ENCODE assay signal across 9 mouse cellular contexts in genomic region chr7:3423895-3424294, GRCm38 (mm10). TPM values are rescaled to one million over a fixed set of nuclear protein-coding genes. Genes with fewer than 3 reads are reported as not detected.
DNase-seq lines count a peak whose midpoint lies in the region; ATAC-seq lines count a peak whose summit lies in the region.
"Had no signal": no experiment of that assay in that cellular context is flagged by ENCODE, and none has a peak within 500 bp of the region (broad histone marks: within the 10 kb centered on the region; RNA-seq: fewer than 3 reads in every experiment).

Gene Cacng6, plus strand, starts transcription at chr7:3424195.

- H3K27ac ChIP-seq in kidney, embryonic 15.5 days = no peak within 1 kb of the TSS
- no peak within 1 kb of the TSS for H3K27ac ChIP-seq in forebrain, embryonic 11.5 days (ENCODE audit: low read depth, low read length)
- no peak within 1 kb of the TSS for H3K27ac ChIP-seq in hindbrain, embryonic 15.5 days (replicated peaks)
- no peak within 1 kb of the TSS for H3K27ac ChIP-seq in neural tube, embryonic 13.5 days (replicated peaks)

- H3K4me1 ChIP-seq in kidney, embryonic 15.5 days = peaks cover 14% of the 10 kb centered on the region
- H3K4me1 ChIP-seq in forebrain, embryonic 11.5 days (replicated peaks; ENCODE audit: control insufficient read depth, insufficient read depth, low read length) = peaks cover 8% of the 10 kb centered on the region; the same call in 1 of the 2 replicates
- peaks cover 7% of the 10 kb centered on the region for H3K4me1 ChIP-seq in hindbrain, embryonic 15.5 days (replicated peaks)
- H3K4me1 ChIP-seq in neural tube, embryonic 13.5 days (replicated peaks) = peaks cover 9% of the 10 kb centered on the region

- ATAC-seq in kidney, embryonic 15.5 days (replicated peaks; ENCODE audit: low FRiP score) = no peak
- ATAC-seq in forebrain, embryonic 11.5 days (replicated peaks; ENCODE audit: low FRiP score) = no peak
- no peak for ATAC-seq in hindbrain, embryonic 15.5 days (ENCODE audit: low FRiP score, low read depth)
- no peak for ATAC-seq in neural tube, embryonic 13.5 days (ENCODE audit: low read depth)
- ATAC-seq in megakaryocyte progenitor cell, adult 5-6 weeks (replicated peaks; ENCODE audit: poor library complexity) = no peak

- no peaks in the 10 kb centered on the region for H3K36me3 ChIP-seq in kidney, embryonic 15.5 days
- no peaks in the 10 kb centered on the region for H3K36me3 ChIP-seq in forebrain, embryonic 11.5 days (ENCODE audit: control insufficient read depth, insufficient read depth, low read length)
- H3K36me3 ChIP-seq in hindbrain, embryonic 15.5 days = no peaks in the 10 kb centered on the region
- no peaks in the 10 kb centered on the region for H3K36me3 ChIP-seq in neural tube, embryonic 13.5 days

- peak within 1 kb of the TSS; percentile 58 for H3K4me2 ChIP-seq in kidney, embryonic 15.5 days
- H3K4me2 ChIP-seq in forebrain, embryonic 11.5 days (ENCODE audit: low read depth, low read length, severe bottlenecking) = peak within 1 kb of the TSS; percentile 65
- H3K4me2 ChIP-seq in hindbrain, embryonic 15.5 days = peak within 1 kb of the TSS; percentile 52
- peak within 1 kb of the TSS; percentile 49 for H3K4me2 ChIP-seq in neural tube, embryonic 13.5 days

- H3K4me3 ChIP-seq in kidney, embryonic 15.5 days (replicated peaks) = peak within 1 kb of the TSS; percentile 28
- peak within 1 kb of the TSS; percentile 27 for H3K4me3 ChIP-seq in forebrain, embryonic 11.5 days (ENCODE audit: low read depth, low read length)
- peak within 1 kb of the TSS; percentile 24 for H3K4me3 ChIP-seq in hindbrain, embryonic 15.5 days
- H3K4me3 ChIP-seq in neural tube, embryonic 13.5 days = peak within 1 kb of the TSS; percentile 20

- 33% methylated on average over 4 of the region's 4 CpGs for WGBS in kidney, embryonic 15.5 days
- 34% methylated on average over 4 of the region's 4 CpGs for WGBS in forebrain, embryonic 11.5 days
- 36% methylated on average over 4 of the region's 4 CpGs for WGBS in hindbrain, embryonic 15.5 days
- 31% methylated on average over 4 of the region's 4 CpGs for WGBS in neural tube, embryonic 13.5 days

- no peaks in the 10 kb centered on the region for H3K9me3 ChIP-seq in kidney, embryonic 15.5 days (replicated peaks)
- H3K9me3 ChIP-seq in forebrain, embryonic 11.5 days (ENCODE audit: control insufficient read depth, low read length) = no peaks in the 10 kb centered on the region
- no peaks in the 10 kb centered on the region for H3K9me3 ChIP-seq in hindbrain, embryonic 15.5 days
- no peaks in the 10 kb centered on the region for H3K9me3 ChIP-seq in neural tube, embryonic 13.5 days

- DNase-seq in kidney, postnatal 14 days = no peak
- DNase-seq in forebrain, embryonic 11.5 days (ENCODE audit: low spot score) = no peak
- DNase-seq in embryo, embryonic 11 days = no peak
- DNase-seq in kidney, adult 11 months = no peak
- DNase-seq: layer of hippocampus, postnatal 36 days had no signal

- H3K27me3 ChIP-seq in kidney, embryonic 15.5 days = peaks cover 80% of the 10 kb centered on the region
- peaks cover 14% of the 10 kb centered on the region for H3K27me3 ChIP-seq in forebrain, embryonic 11.5 days (ENCODE audit: control insufficient read depth, insufficient read depth, low read length)
- peaks cover 49% of the 10 kb centered on the region for H3K27me3 ChIP-seq in hindbrain, embryonic 15.5 days
- peaks cover 75% of the 10 kb centered on the region for H3K27me3 ChIP-seq in neural tube, embryonic 13.5 days

- H3K9ac ChIP-seq in kidney, embryonic 15.5 days = no peak within 1 kb of the TSS
- peak within 1 kb of the TSS; percentile 43 for H3K9ac ChIP-seq in forebrain, embryonic 11.5 days (ENCODE audit: low read length)
- no peak within 1 kb of the TSS for H3K9ac ChIP-seq in hindbrain, embryonic 15.5 days
- H3K9ac ChIP-seq in neural tube, embryonic 13.5 days = peak within 1 kb of the TSS; percentile 43

RNA-seq across cellular contexts. Expression of gene Cacng6, which starts in this region (rescaled TPM):
- 0.62 and 1.5 TPM in 2 replicates for polyA plus RNA-seq in kidney, embryonic 15.5 days (2015; fragmentation: Nextera tagmentation; extraction: Ambion mirVana)
- polyA plus RNA-seq in forebrain, embryonic 11.5 days (2014; fragmentation: Nextera tagmentation; extraction: Ambion mirVana) = 0.40 and 0.44 TPM in 2 replicates
- 0.18 TPM in 1 of 2 replicates, not detected in the other for polyA plus RNA-seq in hindbrain, embryonic 15.5 days (2015; fragmentation: Nextera tagmentation; extraction: Ambion mirVana)
- polyA plus RNA-seq in neural tube, embryonic 13.5 days (2015; fragmentation: Nextera tagmentation; extraction: Ambion mirVana) = 0.10 and 0.69 TPM in 2 replicates
- total RNA-seq in megakaryocyte progenitor cell, adult 5-6 weeks (2015) = not detected in 2 replicates
- not detected in 2 replicates for total RNA-seq in megakaryocyte progenitor cell, adult 5-6 weeks (2017)

Comparison
In these comparisons a context has a peak if more than half of its experiments do, and no peak if none do; other contexts are left out.
1. H3K9ac ChIP-seq: peak in forebrain, embryonic 11.5 days (single experiment) and neural tube, embryonic 13.5 days (single experiment); none in kidney, embryonic 15.5 days (single experiment) and hindbrain, embryonic 15.5 days (single experiment).
2. Peak in every context shown above with its lines, with median percentiles within 50 percentile points of each other: H3K4me2 ChIP-seq and H3K4me3 ChIP-seq.